Mouse (Mus musculus): ENCODE results near the gene Mtus2. TPM values are rescaled to one million over a fixed set of nuclear protein-coding genes. Genes with fewer than 3 reads are reported as not detected.
"Not testable (repeated sequence)": the region's sequence is repeated elsewhere in the genome, so short reads cannot be mapped to it uniquely, and the experiment has no call there.

Gene Mtus2
- polyA plus RNA-seq, 1 experiment = 33.3 TPM

GRCm38 (mm10) chr5:148292862-148293261, 335.7 kb downstream of the Mtus2 start:
- TF ChIP-seq CTCF (IDR thresholded peaks at IDR 0.05; ENCODE audit: borderline replicate concordance, insufficient read depth, low read depth, low read length) (no peak), POLR2A (IDR thresholded peaks at IDR 0.05; ENCODE audit: borderline replicate concordance, insufficient read depth, low read length) (no peak)
- no peak for DNase-seq
- no peaks in the 10 kb centered on the region for H3K27me3 ChIP-seq (ENCODE audit: control insufficient read depth, insufficient read depth, low read length)
- no peak overlapping the region for H3K4me3 ChIP-seq (replicated peaks; ENCODE audit: insufficient read depth, low read depth, low read length)
- 86% methylated on average over 7 of the region's 7 CpGs for WGBS
- H3K4me1 ChIP-seq (ENCODE audit: control insufficient read depth, insufficient read depth, low read length) = no peaks in the 10 kb centered on the region
- H3K27ac ChIP-seq (ENCODE audit: insufficient read depth, low read length) = no peak overlapping the region

GRCm38 (mm10) chr5:148293346-148293745, 336.2 kb downstream of the Mtus2 start:
- no peaks in the 10 kb centered on the region for H3K4me1 ChIP-seq (ENCODE audit: control insufficient read depth, insufficient read depth, low read length)
- no peak overlapping the region for H3K27ac ChIP-seq (ENCODE audit: insufficient read depth, low read length)
- DNase-seq = peak in 1 of 2 experiments; percentile 24
- no peaks in the 10 kb centered on the region for H3K27me3 ChIP-seq (ENCODE audit: control insufficient read depth, insufficient read depth, low read length)
- TF ChIP-seq POLR2A (IDR thresholded peaks at IDR 0.05; ENCODE audit: borderline replicate concordance, insufficient read depth, low read length) = no peak
- TF ChIP-seq CTCF (IDR thresholded peaks at IDR 0.05; ENCODE audit: borderline replicate concordance, insufficient read depth, low read depth, low read length) = peak; percentile 66
- 86% methylated on average over 7 of the region's 7 CpGs for WGBS
- H3K4me3 ChIP-seq (replicated peaks; ENCODE audit: insufficient read depth, low read depth, low read length) = no peak overlapping the region

- Histone ChIP-seq H3K4me3 (replicated peaks; ENCODE audit: insufficient read depth, low read depth, low read length) (no peak overlapping the region), H3K27me3 (ENCODE audit: control insufficient read depth, insufficient read depth, low read length) (no peaks in the 10 kb centered on the region), H3K4me1 (ENCODE audit: control insufficient read depth, insufficient read depth, low read length) (no peaks in the 10 kb centered on the region), H3K27ac (ENCODE audit: insufficient read depth, low read length) (no peak overlapping the region)
- TF ChIP-seq POLR2A (IDR thresholded peaks at IDR 0.05; ENCODE audit: borderline replicate concordance, insufficient read depth, low read length) (no peak), CTCF (IDR thresholded peaks at IDR 0.05; ENCODE audit: borderline replicate concordance, insufficient read depth, low read depth, low read length) (no peak)
- WGBS = 86% methylated on average over 11 of the region's 11 CpGs
- DNase-seq = no peak
Measured at GRCm38 (mm10) chr5:148302968-148303367, 345.8 kb downstream of the Mtus2 start.

GRCm38 (mm10) chr5:148304112-148304511, 347.0 kb downstream of the Mtus2 start:
- Histone ChIP-seq H3K4me1 (ENCODE audit: control insufficient read depth, insufficient read depth, low read length) (no peaks in the 10 kb centered on the region), H3K4me3 (replicated peaks; ENCODE audit: insufficient read depth, low read depth, low read length) (no peak overlapping the region), H3K27me3 (ENCODE audit: control insufficient read depth, insufficient read depth, low read length) (no peaks in the 10 kb centered on the region), H3K27ac (ENCODE audit: insufficient read depth, low read length) (no peak overlapping the region)
- DNase-seq = no peak
- TF ChIP-seq POLR2A (IDR thresholded peaks at IDR 0.05; ENCODE audit: borderline replicate concordance, insufficient read depth, low read length) (no peak), CTCF (IDR thresholded peaks at IDR 0.05; ENCODE audit: borderline replicate concordance, insufficient read depth, low read depth, low read length) (no peak)
- 90% methylated on average over 2 of the region's 2 CpGs for WGBS

- no peak for DNase-seq
- WGBS = 58% methylated on average over 10 of the region's 10 CpGs
- TF ChIP-seq POLR2A (IDR thresholded peaks at IDR 0.05; ENCODE audit: borderline replicate concordance, insufficient read depth, low read length) (no peak), CTCF (IDR thresholded peaks at IDR 0.05; ENCODE audit: borderline replicate concordance, insufficient read depth, low read depth, low read length) (no peak)
- H3K4me3 ChIP-seq (replicated peaks; ENCODE audit: insufficient read depth, low read depth, low read length) = no peak overlapping the region
- no peaks in the 10 kb centered on the region for H3K4me1 ChIP-seq (ENCODE audit: control insufficient read depth, insufficient read depth, low read length)
- no peaks in the 10 kb centered on the region for H3K27me3 ChIP-seq (ENCODE audit: control insufficient read depth, insufficient read depth, low read length)
- no peak overlapping the region for H3K27ac ChIP-seq (ENCODE audit: insufficient read depth, low read length)
Measured at GRCm38 (mm10) chr5:148310790-148311189, 353.7 kb downstream of the Mtus2 start.

- Histone ChIP-seq H3K4me1 (ENCODE audit: control insufficient read depth, insufficient read depth, low read length) (no peaks in the 10 kb centered on the region), H3K27ac (ENCODE audit: insufficient read depth, low read length) (no peak overlapping the region), H3K27me3 (ENCODE audit: control insufficient read depth, insufficient read depth, low read length) (no peaks in the 10 kb centered on the region), H3K4me3 (replicated peaks; ENCODE audit: insufficient read depth, low read depth, low read length) (no peak overlapping the region)
- 57% methylated on average over 2 of the region's 2 CpGs for WGBS
- TF ChIP-seq CTCF (IDR thresholded peaks at IDR 0.05; ENCODE audit: borderline replicate concordance, insufficient read depth, low read depth, low read length) = no peak
- no peak for TF ChIP-seq POLR2A (IDR thresholded peaks at IDR 0.05; ENCODE audit: borderline replicate concordance, insufficient read depth, low read length)
- no peak for DNase-seq
Measured at GRCm38 (mm10) chr5:148312443-148312842, 355.3 kb downstream of the Mtus2 start.

GRCm38 (mm10) chr5:148314931-148315330, 357.8 kb downstream of the Mtus2 start:
- TF ChIP-seq CTCF (IDR thresholded peaks at IDR 0.05; ENCODE audit: borderline replicate concordance, insufficient read depth, low read depth, low read length) (no peak), POLR2A (IDR thresholded peaks at IDR 0.05; ENCODE audit: borderline replicate concordance, insufficient read depth, low read length) (no peak)
- no peak for DNase-seq
- 87% methylated on average over 5 of the region's 5 CpGs for WGBS
- Histone ChIP-seq H3K27me3 (ENCODE audit: control insufficient read depth, insufficient read depth, low read length) (no peaks in the 10 kb centered on the region), H3K27ac (ENCODE audit: insufficient read depth, low read length) (no peak overlapping the region), H3K4me3 (replicated peaks; ENCODE audit: insufficient read depth, low read depth, low read length) (no peak overlapping the region), H3K4me1 (ENCODE audit: control insufficient read depth, insufficient read depth, low read length) (no peaks in the 10 kb centered on the region)

- WGBS = 40% methylated on average over 4 of the region's 4 CpGs
- H3K4me3 ChIP-seq (replicated peaks; ENCODE audit: insufficient read depth, low read depth, low read length) = no peak overlapping the region
- DNase-seq = peak; percentile 34 to 48
- H3K4me1 ChIP-seq (ENCODE audit: control insufficient read depth, insufficient read depth, low read length) = no peaks in the 10 kb centered on the region
- TF ChIP-seq CTCF (IDR thresholded peaks at IDR 0.05; ENCODE audit: borderline replicate concordance, insufficient read depth, low read depth, low read length) (peak; percentile 84), POLR2A (IDR thresholded peaks at IDR 0.05; ENCODE audit: borderline replicate concordance, insufficient read depth, low read length) (no peak)
- H3K27ac ChIP-seq (ENCODE audit: insufficient read depth, low read length) = no peak overlapping the region
- no peaks in the 10 kb centered on the region for H3K27me3 ChIP-seq (ENCODE audit: control insufficient read depth, insufficient read depth, low read length)
Measured at GRCm38 (mm10) chr5:148325317-148325885, 368.3 kb downstream of the Mtus2 start.

GRCm38 (mm10) chr5:148326295-148326694, 369.2 kb downstream of the Mtus2 start:
- H3K4me1 ChIP-seq (ENCODE audit: control insufficient read depth, insufficient read depth, low read length); DNase-seq; H3K4me3 ChIP-seq (replicated peaks; ENCODE audit: insufficient read depth, low read depth, low read length); H3K27me3 ChIP-seq (ENCODE audit: control insufficient read depth, insufficient read depth, low read length); H3K27ac ChIP-seq (ENCODE audit: insufficient read depth, low read length): not testable (repeated sequence)
- 90% methylated on average over 9 of the region's 9 CpGs for WGBS
